Mouse (Mus musculus) embryonic fibroblast, embryonic 13.5 days (primary cell): ENCODE data around the gene Magel2. TPM values are rescaled to one million over a fixed set of nuclear protein-coding genes. Genes with fewer than 3 reads are reported as not detected.

ENCODE experiments used
- H3K27ac ChIP-seq: 2 replicates; pipeline ENCODE4 v1.5.1; 2012; ENCODE audit warnings: low read length, control low read depth, inconsistent platforms; ENCODE audit not compliant: insufficient read depth
- H3K4me1 ChIP-seq: 2 replicates; pipeline ENCODE4 v1.6.1; 2011; ENCODE audit warnings: low read length; ENCODE audit not compliant: control insufficient read depth, insufficient read depth
- H3K4me3 ChIP-seq: 2 replicates; pipeline ENCODE4 v1.5.1; 2011; ENCODE audit warnings: mild to moderate bottlenecking, control low read depth, low read length; ENCODE audit not compliant: insufficient read depth
- CTCF ChIP-seq: IDR thresholded peaks from 2 replicates; pipeline ENCODE4 v1.5.1; 2011; ENCODE audit warnings: mild to moderate bottlenecking, control low read depth, low read length, moderate library complexity, borderline replicate concordance; ENCODE audit not compliant: insufficient read depth
- POLR2A ChIP-seq: IDR thresholded peaks from 2 replicates; pipeline ENCODE4 v1.6.1; 2011; ENCODE audit warnings: low read depth, mild to moderate bottlenecking, control low read depth, low read length, moderate library complexity
- polyA plus RNA-seq: library from polyadenylated mRNA; stranded (reverse); fragments of >200 nt; gene quantifications from 2 replicates; pipeline ENCODE4 v1.2.4, GENCODE M21; 2011; ENCODE audit warnings: low read depth; ENCODE audit not compliant: missing spikeins, insufficient read length

Gene Magel2
- polyA plus RNA-seq, 1 experiment, result not detected

- H3K27ac ChIP-seq, result no peak overlapping the region
- TF ChIP-seq POLR2A (no peak), CTCF (no peak)
- no peaks in the 10 kb centered on the region for H3K4me1 ChIP-seq
- H3K4me3 ChIP-seq, result no peak overlapping the region
These were observed 1.7 kb downstream of the Magel2 start for GRCm38 (mm10) chr7:62378529-62378928.

- TF ChIP-seq CTCF (no peak), POLR2A (no peak)
These were observed 5.6 kb downstream of the Magel2 start for GRCm38 (mm10) chr7:62382391-62382790.

GRCm38 (mm10) chr7:62388291-62388690 is 11.5 kb downstream of the Magel2 start:
- Histone ChIP-seq H3K27ac (no peak overlapping the region), H3K4me3 (no peak overlapping the region), H3K4me1 (no peaks in the 10 kb centered on the region)
- TF ChIP-seq POLR2A (no peak), CTCF (no peak)

More at GRCm38 (mm10) chr7:62382391-62382790, 5.6 kb downstream of the Magel2 start:
- Histone ChIP-seq H3K4me1 (no peaks in the 10 kb centered on the region), H3K27ac (no peak overlapping the region), H3K4me3 (no peak overlapping the region)

GRCm38 (mm10) chr7:62392202-62392601 is 15.4 kb downstream of the Magel2 start:
- TF ChIP-seq CTCF, result no peak
- no peak for TF ChIP-seq POLR2A
- Histone ChIP-seq H3K4me3 (no peak overlapping the region), H3K4me1 (no peaks in the 10 kb centered on the region), H3K27ac (no peak overlapping the region)

GRCm38 (mm10) chr7:62406573-62407050 is 29.8 kb downstream of the Magel2 start:
- no peak overlapping the region for H3K4me3 ChIP-seq
- H3K4me1 ChIP-seq, result no peaks in the 10 kb centered on the region
- H3K27ac ChIP-seq, result no peak overlapping the region
- no peak for TF ChIP-seq POLR2A
- no peak for TF ChIP-seq CTCF

- TF ChIP-seq POLR2A (no peak), CTCF (no peak)
- Histone ChIP-seq H3K27ac (no peak overlapping the region), H3K4me1 (no peaks in the 10 kb centered on the region), H3K4me3 (no peak overlapping the region)
These were observed 31.0 kb downstream of the Magel2 start for GRCm38 (mm10) chr7:62407803-62408202.

- no peak for TF ChIP-seq POLR2A
- no peak for TF ChIP-seq CTCF
- no peak overlapping the region for H3K4me3 ChIP-seq
- H3K4me1 ChIP-seq, result no peaks in the 10 kb centered on the region
- no peak overlapping the region for H3K27ac ChIP-seq
These were observed 38.4 kb downstream of the Magel2 start for GRCm38 (mm10) chr7:62415222-62415621.

- no peak overlapping the region for H3K4me3 ChIP-seq
- no peak overlapping the region for H3K27ac ChIP-seq
- no peak for TF ChIP-seq CTCF
- no peak for TF ChIP-seq POLR2A
- no peaks in the 10 kb centered on the region for H3K4me1 ChIP-seq
These were observed 39.4 kb downstream of the Magel2 start for GRCm38 (mm10) chr7:62416173-62416572.

GRCm38 (mm10) chr7:62418346-62418745 is 41.5 kb downstream of the Magel2 start:
- H3K4me3 ChIP-seq, result no peak overlapping the region
- no peak overlapping the region for H3K27ac ChIP-seq
- no peaks in the 10 kb centered on the region for H3K4me1 ChIP-seq

GRCm38 (mm10) chr7:62419105-62419492 is 42.3 kb downstream of the Magel2 start:
- Histone ChIP-seq H3K4me3 (peak overlapping the region; percentile 80), H3K4me1 (no peaks in the 10 kb centered on the region), H3K27ac (no peak overlapping the region)
- TF ChIP-seq CTCF, result no peak
- TF ChIP-seq POLR2A, result no peak

More at GRCm38 (mm10) chr7:62418346-62418745, 41.5 kb downstream of the Magel2 start:
- TF ChIP-seq POLR2A (no peak), CTCF (no peak)

GRCm38 (mm10) chr7:62419493-62420360 is 42.9 kb downstream of the Magel2 start, which contains the start of gene Mkrn3:
Mkrn3 (minus strand) TSS chr7:62420139.
- H3K4me1 ChIP-seq, result no peaks in the 10 kb centered on the region
- no peak within 1 kb of the TSS for H3K27ac ChIP-seq
- TF ChIP-seq CTCF, result no peak
- peak; percentile 69 for TF ChIP-seq POLR2A
- peak within 1 kb of the TSS; percentile 80 for H3K4me3 ChIP-seq
